Mouse (Mus musculus) liver, adult (tissue): ENCODE results near the gene Prpf6.

Experiments used
- GATA4 ChIP-seq: IDR thresholded peaks from 2 replicates; pipeline ENCODE4 v1.6.1; 2014; ENCODE audit warnings: mild to moderate bottlenecking, low read length; ENCODE audit not compliant: insufficient replicate concordance

The Prpf6 gene

DNA sequence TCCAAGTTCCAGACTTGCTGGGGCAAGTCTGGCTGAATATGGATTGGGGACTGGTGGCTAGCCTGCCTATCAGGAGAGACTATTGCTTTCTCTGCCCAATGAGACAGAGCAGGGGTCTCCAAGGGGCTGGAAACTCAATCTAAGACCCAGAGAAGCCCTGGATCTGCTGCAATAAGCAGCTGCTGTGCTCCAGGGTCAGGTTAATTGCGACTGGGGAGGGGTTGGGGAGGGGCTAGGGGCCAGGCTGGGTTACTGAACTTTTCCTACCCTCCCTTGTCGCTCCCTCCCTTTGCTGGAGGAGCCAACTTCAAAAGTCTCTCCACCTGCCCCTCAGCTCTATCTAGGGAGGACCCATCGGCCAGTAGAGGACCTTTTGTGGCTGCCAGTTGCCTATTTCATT is 65.1 kb downstream of the Prpf6 start, which contains the start of gene Gm29797:
Gene Gm29797, plus strand, starts transcription at position 301 of the 400 bp plus-strand sequence.
- no peak for TF ChIP-seq GATA4

- no peak for TF ChIP-seq GATA4
Observed at GRCm38 (mm10) chr2:181657441-181657840, 65.8 kb downstream of the Prpf6 start.

GRCm38 (mm10) chr2:181658528-181658927 is 66.9 kb downstream of the Prpf6 start:
- TF ChIP-seq GATA4: no peak

DNA sequence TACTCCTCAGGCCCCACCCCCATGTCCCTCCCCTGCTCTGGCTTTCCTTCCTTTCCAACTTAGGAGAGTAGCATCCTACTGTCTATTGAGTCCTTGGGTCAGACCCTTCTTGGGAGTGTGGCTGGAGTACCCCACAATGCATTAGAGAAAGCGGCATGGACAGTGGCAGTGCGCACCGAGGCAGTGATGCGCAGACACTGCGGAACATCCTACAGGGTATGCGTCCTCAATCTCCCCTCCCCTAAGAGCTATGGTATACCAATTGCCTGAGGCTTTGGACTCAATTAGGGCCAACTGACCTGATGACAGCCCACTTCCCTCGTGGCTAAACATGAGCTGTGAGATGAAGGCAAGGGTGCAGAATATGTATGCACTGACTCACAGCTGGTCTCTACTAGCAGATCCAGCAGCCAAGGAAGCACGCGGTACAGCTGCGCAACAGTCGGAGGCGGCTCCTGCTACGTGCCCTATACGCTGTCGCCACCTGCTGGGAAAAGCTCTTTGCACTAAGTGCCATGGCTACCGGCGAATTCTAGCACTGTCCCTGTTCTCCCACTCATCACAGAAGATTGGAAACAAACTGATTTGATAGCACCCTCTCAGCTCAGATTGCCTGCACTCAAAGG is 67.4 kb downstream of the Prpf6 start:
- TF ChIP-seq GATA4: no peak

DNA sequence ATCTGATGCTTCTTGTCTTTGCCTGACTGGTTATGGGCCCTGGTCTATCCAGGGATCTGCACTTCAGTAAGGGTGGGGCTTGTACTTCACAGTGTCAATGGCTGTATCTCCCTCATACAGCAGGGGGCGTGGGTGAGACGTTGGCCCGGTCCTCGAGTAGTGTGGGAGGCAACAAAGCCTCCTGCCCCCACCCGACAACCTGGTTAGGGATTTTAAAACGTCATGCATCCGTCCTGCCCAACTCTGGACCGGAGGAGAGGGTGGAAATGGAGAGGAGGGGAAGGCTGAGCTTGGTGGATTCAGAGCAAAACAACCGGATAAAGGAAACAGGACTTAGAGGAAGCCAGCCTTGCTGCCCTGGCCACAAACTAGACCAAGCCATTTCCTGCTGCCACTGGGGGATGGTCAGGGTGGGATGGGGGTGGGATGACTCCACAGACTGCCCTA is 68.0 kb downstream of the Prpf6 start:
- TF ChIP-seq GATA4: peak; percentile 47; the same call in 1 of the 2 replicates

- no peak for TF ChIP-seq GATA4
Observed at GRCm38 (mm10) chr2:181662620-181663297, 71.1 kb downstream of the Prpf6 start.

GRCm38 (mm10) chr2:181663298-181663630 is 71.6 kb downstream of the Prpf6 start:
- peak; percentile 95; the same call in 1 of the 2 replicates for TF ChIP-seq GATA4

GRCm38 (mm10) chr2:181670285-181670912 is 78.7 kb downstream of the Prpf6 start:
- TF ChIP-seq GATA4: no peak

DNA sequence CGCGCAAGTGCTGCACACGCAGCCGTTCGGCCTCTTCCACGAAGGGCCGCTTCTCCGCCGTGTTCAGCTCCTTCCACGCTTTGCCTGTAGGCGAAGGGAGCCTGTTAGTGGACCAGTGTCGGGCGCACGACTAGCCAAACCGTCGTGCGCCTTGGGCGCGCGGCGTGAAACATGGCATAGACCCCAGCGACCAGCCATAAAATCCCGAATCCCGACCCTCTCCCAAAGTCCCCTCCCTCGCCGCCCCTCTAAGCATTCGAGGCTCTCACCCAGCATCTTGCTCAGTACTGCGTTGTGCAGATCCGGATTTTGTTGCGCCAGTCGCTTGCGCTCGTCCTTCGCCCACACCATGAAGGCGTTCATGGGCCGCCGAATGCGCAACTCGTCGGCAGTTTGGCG is 79.2 kb downstream of the Prpf6 start:
- no peak for TF ChIP-seq GATA4

DNA sequence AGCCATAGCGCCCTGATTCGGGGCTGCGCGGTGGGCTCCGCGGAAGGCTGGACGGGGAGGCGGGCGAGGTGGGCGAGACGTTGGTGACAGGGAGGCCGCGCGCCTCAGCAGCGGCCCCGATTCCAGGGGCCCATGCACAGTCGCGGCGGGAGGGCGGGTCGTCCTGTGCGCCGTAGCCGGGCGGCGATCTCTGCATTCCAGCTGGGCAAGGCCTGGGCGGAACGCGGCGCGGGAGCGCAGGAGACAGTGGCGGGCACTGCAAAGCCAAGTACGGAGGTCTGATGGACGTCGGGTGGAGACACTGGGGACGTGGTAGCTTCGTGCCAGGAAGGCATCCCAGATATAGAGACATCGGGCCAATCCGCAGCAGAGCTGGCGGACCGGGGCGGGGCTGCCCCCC is 79.7 kb downstream of the Prpf6 start, which contains the start of gene Sox18:
Gene Sox18, minus strand, starts transcription at position 315 of the 400 bp plus-strand sequence.
- TF ChIP-seq GATA4: peak; percentile 76; the same call in 1 of the 2 replicates

DNA sequence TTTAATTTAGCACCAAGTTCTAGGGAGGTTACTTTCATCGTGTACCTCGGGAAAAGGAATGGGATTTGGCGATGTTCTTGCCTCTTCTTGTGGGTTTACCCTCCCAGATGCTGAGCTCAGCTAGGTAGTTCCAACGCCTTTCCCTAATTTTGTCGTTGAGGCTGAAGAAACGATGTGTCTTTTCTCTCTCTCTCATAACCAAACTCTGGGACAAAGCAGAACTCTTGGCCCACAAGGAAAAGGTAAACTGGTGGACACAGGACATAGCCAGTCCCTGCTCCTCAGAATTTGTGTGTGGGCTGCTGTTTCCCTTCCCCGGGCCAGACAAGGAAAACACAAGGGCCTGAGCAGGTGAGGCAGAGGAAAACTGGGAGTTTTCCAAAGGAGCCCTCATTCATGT is 80.3 kb downstream of the Prpf6 start:
- no peak for TF ChIP-seq GATA4

- no peak for TF ChIP-seq GATA4
Observed at GRCm38 (mm10) chr2:181673501-181673900, 81.8 kb downstream of the Prpf6 start.

DNA sequence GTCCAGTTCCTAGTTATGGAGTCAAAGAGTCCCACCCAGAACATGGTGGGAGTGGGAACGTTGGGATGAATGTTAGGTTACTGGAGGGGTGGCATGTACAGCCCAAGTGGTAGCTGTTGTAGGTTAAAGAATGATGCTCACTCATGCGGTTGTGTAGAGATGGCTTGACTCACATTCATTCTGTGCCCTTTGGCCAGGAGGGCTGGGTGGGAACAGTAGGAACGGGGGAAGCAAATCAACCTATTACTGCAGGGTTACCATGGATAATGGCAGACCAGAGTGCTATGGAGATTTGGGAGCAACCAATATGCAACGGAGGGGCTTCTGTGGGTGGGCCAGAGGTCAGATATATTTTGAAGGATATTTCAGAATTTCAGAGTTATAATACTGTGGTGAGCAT is 83.3 kb downstream of the Prpf6 start:
- TF ChIP-seq GATA4: no peak

DNA sequence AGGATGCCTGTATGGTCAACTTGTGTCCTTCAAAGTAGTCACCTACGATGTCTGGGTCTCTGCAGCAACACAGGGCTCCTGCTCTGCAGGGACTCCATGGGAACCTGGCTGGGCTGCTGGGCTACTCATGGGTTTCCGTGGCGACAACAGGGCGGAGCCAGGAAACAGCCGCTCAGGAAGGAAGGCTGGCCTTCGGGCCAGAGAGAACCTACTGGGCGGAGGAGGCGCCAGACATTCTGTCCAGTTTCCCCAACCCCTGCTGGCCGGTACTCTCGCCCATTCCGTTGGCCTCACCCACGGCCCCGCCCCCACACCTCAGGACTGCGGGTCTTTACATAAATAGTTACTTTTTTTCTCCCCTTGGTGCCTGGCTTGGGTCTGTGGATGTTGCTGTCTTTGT is 83.8 kb downstream of the Prpf6 start:
- peak; percentile 22; the same call in 1 of the 2 replicates for TF ChIP-seq GATA4

- TF ChIP-seq GATA4: no peak
Observed at GRCm38 (mm10) chr2:181676424-181676823, 84.8 kb downstream of the Prpf6 start.
